Comparison of ENCODE assay signal across 7 mouse cellular contexts in genomic region chr4:117830124-117830551, GRCm38 (mm10). TPM values are rescaled to one million over a fixed set of nuclear protein-coding genes. Genes with fewer than 3 reads are reported as not detected.
DNase-seq lines count a peak whose midpoint lies in the region; ATAC-seq lines count a peak whose summit lies in the region.

No protein-coding gene starts in this region.

- no peak overlapping the region for H3K4me3 ChIP-seq in embryonic facial prominence, embryonic 14.5 days (ENCODE audit: low read depth, low read length)
- H3K4me3 ChIP-seq in heart, embryonic 16.5 days (ENCODE audit: low read length): peak overlapping the region; percentile 18; the same call in 1 of the 2 replicates
- no peak overlapping the region for H3K4me3 ChIP-seq in stomach, embryonic 15.5 days (replicated peaks)

- H3K4me2 ChIP-seq in embryonic facial prominence, embryonic 14.5 days (ENCODE audit: low read depth, low read length): no peak overlapping the region
- H3K4me2 ChIP-seq in heart, embryonic 16.5 days (ENCODE audit: low read depth, low read length): peak overlapping the region; percentile 38; the same call in 1 of the 2 replicates
- peak overlapping the region; percentile 39 for H3K4me2 ChIP-seq in stomach, embryonic 15.5 days

- ATAC-seq in embryonic facial prominence, embryonic 14.5 days (ENCODE audit: low read depth): peak; percentile 24
- ATAC-seq in heart, embryonic 16.5 days (replicated peaks; ENCODE audit: extremely low read depth, insufficient read depth, low FRiP score): peak; percentile 33; the same call in 1 of the 2 replicates
- ATAC-seq in stomach, embryonic 15.5 days (ENCODE audit: insufficient read depth, low FRiP score, low read depth): peak; percentile 91

- 21% methylated on average over 5 of the region's 5 CpGs for WGBS in embryonic facial prominence, embryonic 14.5 days
- WGBS in heart, embryonic 16.5 days: 8% methylated on average over 5 of the region's 5 CpGs
- 10% methylated on average over 5 of the region's 5 CpGs for WGBS in stomach, embryonic 15.5 days

- H3K36me3 ChIP-seq in embryonic facial prominence, embryonic 14.5 days (ENCODE audit: control insufficient read depth, insufficient read depth, low read length): no peaks in the 10 kb centered on the region
- H3K36me3 ChIP-seq in heart, embryonic 16.5 days (ENCODE audit: control insufficient read depth, insufficient read depth): no peaks in the 10 kb centered on the region
- H3K36me3 ChIP-seq in stomach, embryonic 15.5 days: no peaks in the 10 kb centered on the region

- H3K27ac ChIP-seq in embryonic facial prominence, embryonic 14.5 days (replicated peaks; ENCODE audit: low read depth, low read length): no peak overlapping the region
- H3K27ac ChIP-seq in heart, embryonic 16.5 days (ENCODE audit: low read length): no peak overlapping the region
- H3K27ac ChIP-seq in stomach, embryonic 15.5 days: peak overlapping the region; percentile 77

- H3K4me1 ChIP-seq in embryonic facial prominence, embryonic 14.5 days (ENCODE audit: control insufficient read depth, insufficient read depth, low read length): no peaks in the 10 kb centered on the region
- peaks cover 28% of the 10 kb centered on the region for H3K4me1 ChIP-seq in heart, embryonic 16.5 days (ENCODE audit: control insufficient read depth, insufficient read depth, low read length)
- H3K4me1 ChIP-seq in stomach, embryonic 15.5 days: peaks cover 31% of the 10 kb centered on the region

- no peaks in the 10 kb centered on the region for H3K27me3 ChIP-seq in embryonic facial prominence, embryonic 14.5 days (replicated peaks; ENCODE audit: control insufficient read depth, insufficient read depth, low read length)
- no peaks in the 10 kb centered on the region for H3K27me3 ChIP-seq in heart, embryonic 16.5 days (ENCODE audit: control insufficient read depth, insufficient read depth, low read length)
- H3K27me3 ChIP-seq in stomach, embryonic 15.5 days (replicated peaks): no peaks in the 10 kb centered on the region

- H3K9me3 ChIP-seq in embryonic facial prominence, embryonic 14.5 days (ENCODE audit: control insufficient read depth, low read length): no peaks in the 10 kb centered on the region
- no peaks in the 10 kb centered on the region for H3K9me3 ChIP-seq in heart, embryonic 16.5 days (replicated peaks; ENCODE audit: control insufficient read depth, low read length)
- no peaks in the 10 kb centered on the region for H3K9me3 ChIP-seq in stomach, embryonic 15.5 days

- H3K9ac ChIP-seq in embryonic facial prominence, embryonic 14.5 days (ENCODE audit: low read depth, low read length): no peak overlapping the region
- H3K9ac ChIP-seq in heart, embryonic 16.5 days (ENCODE audit: low read length): peak overlapping the region; percentile 42; the same call in 1 of the 2 replicates
- H3K9ac ChIP-seq in stomach, embryonic 15.5 days: no peak overlapping the region

- peak; percentile 58 for DNase-seq in adrenal gland, postnatal 14 days
- peak; percentile 45 for DNase-seq in embryonic facial prominence, embryonic 14.5 days (ENCODE audit: low spot score)
- peak; percentile 59 for DNase-seq in kidney, postnatal 14 days
- DNase-seq in lung, postnatal 4 days: peak; percentile 38 to 69
- DNase-seq in frontal cortex, adult 2 months (ENCODE audit: extremely low spot score in 1 of 2, low spot score in 1 of 2): no peak

RNA-seq across cellular contexts. Expression of gene Slc6a9, which starts 4.2 kb away (rescaled TPM):
- total RNA-seq in adrenal gland, postnatal 14 days (2021): 9.4 and 10.3 TPM in 2 replicates
- polyA plus RNA-seq in embryonic facial prominence, embryonic 14.5 days (2014; fragmentation: Nextera tagmentation; extraction: Ambion mirVana): 5.5 and 10.4 TPM in 2 replicates
- polyA plus RNA-seq in heart, embryonic 16.5 days (2015; fragmentation: Nextera tagmentation; extraction: Ambion mirVana): 5.3 and 6.7 TPM in 2 replicates
- polyA plus RNA-seq in stomach, embryonic 15.5 days (2015; fragmentation: Nextera tagmentation; extraction: Ambion mirVana): 14.2 and 15.0 TPM in 2 replicates
- polyA plus RNA-seq in frontal cortex, adult 2 months (2012; rRNA removed): 79.0 and 93.0 TPM in 2 replicates

RNA-seq across cellular contexts. Expression of gene Ccdc24, which starts 42.2 kb away (rescaled TPM):
- total RNA-seq in adrenal gland, postnatal 14 days (2021): 0.71 and 0.78 TPM in 2 replicates
- polyA plus RNA-seq in embryonic facial prominence, embryonic 14.5 days (2014; fragmentation: Nextera tagmentation; extraction: Ambion mirVana): 2.3 and 3.3 TPM in 2 replicates
- polyA plus RNA-seq in heart, embryonic 16.5 days (2015; fragmentation: Nextera tagmentation; extraction: Ambion mirVana): 0.51 and 0.55 TPM in 2 replicates
- polyA plus RNA-seq in stomach, embryonic 15.5 days (2015; fragmentation: Nextera tagmentation; extraction: Ambion mirVana): 0.94 and 2.3 TPM in 2 replicates
- polyA plus RNA-seq in frontal cortex, adult 2 months (2012; rRNA removed): 2.1 and 2.9 TPM in 2 replicates

RNA-seq across cellular contexts. Expression of gene B4galt2, which starts 53.1 kb away (rescaled TPM):
- 12.6 and 15.1 TPM in 2 replicates for total RNA-seq in adrenal gland, postnatal 14 days (2021)
- polyA plus RNA-seq in embryonic facial prominence, embryonic 14.5 days (2014; fragmentation: Nextera tagmentation; extraction: Ambion mirVana): 34.3 and 42.8 TPM in 2 replicates
- polyA plus RNA-seq in heart, embryonic 16.5 days (2015; fragmentation: Nextera tagmentation; extraction: Ambion mirVana): 8.6 and 9.5 TPM in 2 replicates
- polyA plus RNA-seq in stomach, embryonic 15.5 days (2015; fragmentation: Nextera tagmentation; extraction: Ambion mirVana): 16.6 and 17.9 TPM in 2 replicates
- polyA plus RNA-seq in frontal cortex, adult 2 months (2012; rRNA removed): 106 and 118 TPM in 2 replicates

RNA-seq across cellular contexts. Expression of gene Atp6v0b, which starts 57.0 kb away (rescaled TPM):
- 167 and 172 TPM in 2 replicates for total RNA-seq in adrenal gland, postnatal 14 days (2021)
- polyA plus RNA-seq in embryonic facial prominence, embryonic 14.5 days (2014; fragmentation: Nextera tagmentation; extraction: Ambion mirVana): 199 and 230 TPM in 2 replicates
- polyA plus RNA-seq in heart, embryonic 16.5 days (2015; fragmentation: Nextera tagmentation; extraction: Ambion mirVana): 229 and 244 TPM in 2 replicates
- polyA plus RNA-seq in stomach, embryonic 15.5 days (2015; fragmentation: Nextera tagmentation; extraction: Ambion mirVana): 214 and 232 TPM in 2 replicates
- polyA plus RNA-seq in frontal cortex, adult 2 months (2012; rRNA removed): 722 and 766 TPM in 2 replicates

Comparison
In these comparisons a context has a peak if more than half of its experiments do, and no peak if none do; other contexts are left out.
1. DNase-seq: peak in adrenal gland, postnatal 14 days (single experiment), embryonic facial prominence, embryonic 14.5 days (single experiment), kidney, postnatal 14 days (single experiment) and lung, postnatal 4 days (2 of 2); none in frontal cortex, adult 2 months (0 of 2).
2. ATAC-seq: peak in every context shown above with its lines; median percentile 91 in stomach, embryonic 15.5 days; 33 in heart, embryonic 16.5 days; 24 in embryonic facial prominence, embryonic 14.5 days.